Mouse (Mus musculus) ES-CJ7 (cell line): ENCODE measurements around the gene Immp2l.

Experiments used
- DNase-seq: peaks from one replicate; pipeline ENCODE4 v3.0.0; 2011; ENCODE audit warnings: low read depth, low spot score

The Immp2l gene

GRCm38 (mm10) chr12:41991408-41991807, 967.5 kb downstream of the Immp2l start:
- DNase-seq, result peak; percentile 27
